Mouse (Mus musculus) intestine, postnatal 0 days (tissue): ENCODE data around the gene 4933430I17Rik. TPM values are rescaled to one million over a fixed set of nuclear protein-coding genes. Genes with fewer than 3 reads are reported as not detected.

Source experiments
- ATAC-seq: fragments of 200-750 bp; cut with Nextera tagmentation; 2 replicates; pipeline ENCODE4 v1.8.0; 2017; ENCODE audit warnings: mild to moderate bottlenecking, moderate TSS enrichment, moderate library complexity
- H3K27ac ChIP-seq: fragments of 300-500 bp; sonication (generic); 2 replicates; pipeline ENCODE4 v1.5.1; 2014; ENCODE audit warnings: mild to moderate bottlenecking, low read depth, low read length, moderate library complexity
- H3K27me3 ChIP-seq: fragments of 300-500 bp; sonication (generic); replicated peaks from 2 replicates; pipeline ENCODE4 v1.6.1; 2014; ENCODE audit warnings: low read length, mixed read lengths; ENCODE audit not compliant: control insufficient read depth, insufficient read depth
- H3K36me3 ChIP-seq: fragments of 300-500 bp; sonication (generic); 2 replicates; pipeline ENCODE4 v1.6.1; 2014; ENCODE audit warnings: mild to moderate bottlenecking, moderate library complexity; ENCODE audit not compliant: control insufficient read depth, insufficient read depth
- H3K4me1 ChIP-seq: fragments of 300-500 bp; sonication (generic); replicated peaks from 2 replicates; pipeline ENCODE4 v1.6.1; 2014; ENCODE audit warnings: antibody characterized with exemption, low read length, mixed read lengths; ENCODE audit not compliant: control insufficient read depth, insufficient read depth
- H3K4me2 ChIP-seq: fragments of 300-500 bp; sonication (generic); replicated peaks from 2 replicates; pipeline ENCODE4 v1.6.1; 2014; ENCODE audit warnings: low read depth, mild to moderate bottlenecking, moderate library complexity
- H3K4me3 ChIP-seq: fragments of 300-500 bp; sonication (generic); 2 replicates; pipeline ENCODE4 v1.5.1; 2014; ENCODE audit warnings: low read depth, low read length
- H3K9ac ChIP-seq: fragments of 300-500 bp; sonication (generic); 2 replicates; pipeline ENCODE4 v1.6.1; 2014; ENCODE audit warnings: mild to moderate bottlenecking, low read depth, low read length
- H3K9me3 ChIP-seq: fragments of 300-500 bp; sonication (generic); 2 replicates; pipeline ENCODE4 v1.6.1; 2016; ENCODE audit warnings: mixed run types; ENCODE audit not compliant: control insufficient read depth
- CTCF ChIP-seq: sonication (generic); IDR thresholded peaks from 2 replicates; pipeline ENCODE4 v1.5.1; 2016; ENCODE audit warnings: low read depth, mild to moderate bottlenecking, control low read depth, antibody characterized with exemption, moderate library complexity
- WGBS: fragments of 180-500 bp; shearing (Covaris S2); extraction: QIAGEN DNeasy Blood & Tissue Kit; methylation state at CpG from one replicate; pipeline ENCODE4 v1.1.7; 2014; 5-methylcytosine and 5-hydroxymethylcytosine counted together
- polyA plus RNA-seq: library from polyadenylated mRNA; unstranded; fragments of >200 nt; fragmentation: Nextera tagmentation; extraction: Ambion mirVana; gene quantifications from 2 replicates; pipeline ENCODE4 v1.2.1, GENCODE M21; 2015

The 4933430I17Rik gene
- polyA plus RNA-seq, 1 experiment from 2014 or later, result 0.27 TPM

DNA sequence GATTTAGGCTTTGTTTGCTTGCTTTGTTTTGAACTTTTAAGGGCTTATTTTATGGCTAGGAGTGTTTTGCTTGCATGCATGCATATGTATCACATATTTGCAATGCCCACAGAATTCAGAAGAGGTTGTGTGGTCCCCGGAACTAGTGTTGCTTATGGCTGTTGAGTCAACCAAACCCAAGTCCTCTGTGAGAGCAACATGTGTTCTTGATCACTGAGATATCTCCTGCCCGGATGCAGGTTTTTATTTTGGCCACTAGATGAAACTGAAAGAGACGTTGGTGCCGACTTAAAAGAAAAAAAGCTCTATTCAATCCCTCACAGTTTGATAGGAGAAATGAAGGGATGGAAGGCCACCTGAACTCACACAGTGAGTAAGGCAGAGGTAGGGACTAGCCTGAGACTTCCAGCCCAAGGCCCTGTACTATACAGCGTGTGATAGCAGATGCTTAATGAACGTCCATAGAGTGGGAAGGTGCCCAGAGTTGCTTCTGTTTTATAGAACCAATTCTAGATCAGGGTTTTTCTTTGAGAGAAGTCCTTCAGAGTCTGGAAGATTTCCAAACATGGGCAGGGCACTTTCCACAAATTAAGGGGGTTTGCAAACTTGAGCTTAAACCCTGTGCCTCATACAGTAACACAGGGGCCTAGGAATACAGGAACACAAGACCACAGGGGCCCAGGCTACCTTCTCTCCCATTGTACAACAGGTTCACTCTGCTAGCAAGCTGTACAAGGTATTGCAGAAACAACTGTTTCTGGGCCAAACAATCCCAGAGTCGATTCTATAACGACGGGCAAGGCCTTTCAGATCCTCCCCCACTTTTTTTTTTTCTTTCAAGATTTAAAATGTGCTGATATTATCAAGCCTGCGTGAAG is 7.4 kb upstream of the 4933430I17Rik start:
- Histone ChIP-seq H3K4me2 (peak overlapping the region; percentile 89), H3K9ac (peak overlapping the region; percentile 81; the same call in 1 of the 2 replicates), H3K4me1 (peaks cover 11% of the 10 kb centered on the region), H3K4me3 (peak overlapping the region; percentile 74), H3K36me3 (peaks cover 15% of the 10 kb centered on the region), H3K9me3 (no peaks in the 10 kb centered on the region), H3K27ac (peak overlapping the region; percentile 82), H3K27me3 (no peaks in the 10 kb centered on the region)
- no peak for TF ChIP-seq CTCF
- ATAC-seq, result no peak
- WGBS, result 43% methylated on average over 10 of the region's 10 CpGs

DNA sequence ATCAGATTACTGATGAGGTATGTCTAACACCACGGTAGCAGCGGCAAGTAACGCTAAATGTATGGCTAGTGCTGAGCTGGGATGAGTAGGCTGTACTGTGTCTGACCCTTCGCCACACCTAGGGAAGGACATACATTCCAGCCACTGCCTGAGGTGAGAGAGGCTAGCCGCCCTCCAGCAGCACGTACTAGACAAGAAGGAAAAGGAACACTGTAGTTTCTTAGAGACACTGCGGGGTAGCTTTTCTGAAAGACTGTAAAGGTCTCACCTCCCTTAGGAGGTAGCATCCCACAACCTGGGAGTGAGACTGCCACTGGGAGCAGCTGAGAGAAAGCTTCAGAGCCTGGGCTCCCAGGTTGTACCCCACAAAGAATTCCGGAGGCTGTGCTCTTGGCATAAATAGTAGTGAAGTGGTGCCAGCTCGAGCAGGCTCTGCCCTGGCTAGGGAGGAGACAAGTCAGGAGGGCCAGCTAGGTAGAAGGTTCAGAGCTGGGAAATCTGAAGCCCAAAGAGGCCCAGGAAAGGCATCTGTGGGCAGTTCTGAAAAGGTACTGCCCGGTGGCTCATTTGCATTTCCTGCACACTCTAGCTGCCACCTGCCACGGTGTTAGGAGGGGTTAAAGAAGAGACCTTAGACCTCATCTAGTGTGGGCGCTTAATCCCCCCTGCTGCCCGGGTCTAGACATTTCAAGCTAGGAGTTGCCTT is 6.6 kb upstream of the 4933430I17Rik start:
- peak; percentile 27; the same call in 1 of the 2 replicates for TF ChIP-seq CTCF

DNA sequence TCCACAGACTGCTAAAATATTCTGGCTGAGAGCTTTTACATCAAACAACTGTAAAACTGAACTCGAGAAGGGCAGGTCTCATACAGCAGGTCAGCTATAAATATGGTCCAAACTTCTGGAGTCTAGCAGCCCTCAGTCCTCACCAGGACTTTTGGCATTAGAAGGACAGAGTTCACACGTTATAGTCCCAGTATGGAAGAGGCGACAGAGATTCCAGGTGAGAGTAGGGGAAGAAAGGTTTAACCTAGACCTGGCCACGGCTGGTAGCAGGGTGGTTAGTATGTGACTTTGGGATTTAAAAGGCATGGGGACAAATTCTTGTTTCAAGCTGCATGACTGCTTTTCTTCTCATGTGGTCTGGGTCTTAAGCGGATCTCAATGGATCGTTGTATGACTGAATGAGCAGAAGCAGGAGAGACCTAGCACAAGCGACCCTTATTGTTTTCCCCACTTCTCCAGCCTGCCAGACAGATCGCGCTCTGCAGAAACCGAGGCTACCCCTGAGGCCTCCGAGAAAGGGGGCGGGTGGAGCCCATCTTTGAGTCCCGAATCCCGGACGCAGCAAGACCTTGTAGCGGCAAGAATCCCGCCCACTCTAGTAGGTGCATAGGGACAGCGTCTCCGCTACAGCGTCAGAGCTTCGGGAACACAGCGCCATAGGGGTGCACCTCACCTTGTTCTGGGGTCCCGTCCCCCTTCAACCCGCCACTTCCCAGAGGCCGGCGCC is 5.9 kb upstream of the 4933430I17Rik start:
- Histone ChIP-seq H3K27me3 (no peaks in the 10 kb centered on the region), H3K4me2 (peak overlapping the region; percentile 89), H3K9me3 (no peaks in the 10 kb centered on the region), H3K4me1 (peaks cover 11% of the 10 kb centered on the region), H3K4me3 (peak overlapping the region; percentile 74), H3K36me3 (no peaks in the 10 kb centered on the region; the same call in 1 of the 2 replicates), H3K27ac (peak overlapping the region; percentile 82), H3K9ac (peak overlapping the region; percentile 81)
- 2% methylated on average over 26 of the region's 26 CpGs for WGBS
- peak; percentile 39 for ATAC-seq
- no peak for TF ChIP-seq CTCF

More for the DNA sequence above, 6.6 kb upstream of the 4933430I17Rik start:
- Histone ChIP-seq H3K4me3 (peak overlapping the region; percentile 74), H3K9me3 (no peaks in the 10 kb centered on the region), H3K27me3 (no peaks in the 10 kb centered on the region), H3K9ac (peak overlapping the region; percentile 81), H3K27ac (peak overlapping the region; percentile 82), H3K4me2 (peak overlapping the region; percentile 89), H3K36me3 (peaks cover 7% of the 10 kb centered on the region; the same call in 1 of the 2 replicates), H3K4me1 (peaks cover 11% of the 10 kb centered on the region)
- WGBS, result 22% methylated on average over 13 of the region's 13 CpGs
- ATAC-seq, result peak; percentile 26

DNA sequence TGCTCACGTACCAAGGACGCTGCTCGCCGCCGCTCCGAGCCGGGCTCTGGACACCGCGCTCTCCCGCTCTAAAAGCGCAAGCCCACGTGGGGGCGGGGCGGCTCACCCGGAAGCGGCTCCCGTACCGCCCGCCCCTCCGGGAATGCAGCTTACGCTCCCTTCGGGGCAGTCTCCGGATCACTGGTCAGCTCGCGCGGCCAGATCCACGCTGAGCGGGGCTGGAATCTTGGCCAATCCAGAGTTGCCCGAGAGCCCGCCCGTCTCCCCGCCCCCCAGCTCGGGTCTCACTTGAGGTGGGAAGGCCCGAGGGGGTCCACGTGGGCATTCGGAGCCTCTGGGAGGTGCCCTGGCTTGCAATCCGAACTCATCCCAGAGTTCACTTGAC is 5.3 kb upstream of the 4933430I17Rik start, which contains the start of gene Alad:
Gene Alad, minus strand, starts transcription at position 70 of the 385 bp plus-strand sequence.
- H3K4me3 ChIP-seq, result peak within 1 kb of the TSS; percentile 74
- peak; percentile 77 for ATAC-seq
- H3K4me2 ChIP-seq, result peak within 1 kb of the TSS; percentile 89
- peak within 1 kb of the TSS; percentile 82 for H3K27ac ChIP-seq
- WGBS, result 1% methylated on average over 37 of the region's 37 CpGs
- H3K9ac ChIP-seq, result peak within 1 kb of the TSS; percentile 81
- no peaks in the 10 kb centered on the region for H3K9me3 ChIP-seq
- no peaks in the 10 kb centered on the region for H3K27me3 ChIP-seq
- H3K36me3 ChIP-seq, result no peaks in the 10 kb centered on the region; the same call in 1 of the 2 replicates
- H3K4me1 ChIP-seq, result peaks cover 11% of the 10 kb centered on the region
- TF ChIP-seq CTCF, result 0 out of 2 replicates have a peak, but pooled peaks have one; percentile 3

DNA sequence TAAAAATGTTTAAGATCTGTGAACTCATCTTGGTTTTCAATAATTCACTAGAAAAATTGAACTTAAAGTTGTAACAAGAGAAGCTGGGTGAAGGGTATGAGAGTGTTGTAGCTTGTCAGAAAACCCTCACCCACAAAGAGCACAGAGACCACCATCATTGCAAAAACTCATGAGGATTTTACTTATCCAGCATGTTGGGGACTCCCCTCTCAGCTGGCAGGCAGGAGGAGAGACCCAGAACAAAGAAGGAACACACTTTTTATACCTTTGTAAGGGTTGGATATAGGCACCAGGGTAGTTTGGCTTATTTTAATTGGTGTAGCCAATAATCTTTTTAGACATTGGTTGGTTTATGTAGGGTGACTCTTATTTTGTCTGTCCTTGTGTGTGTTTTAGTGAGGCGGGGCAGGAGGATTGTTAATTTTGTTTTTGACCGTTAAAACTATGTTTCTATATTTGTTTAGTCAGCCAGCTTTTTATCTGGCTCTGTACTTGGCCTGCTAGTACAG is 4.2 kb upstream of the 4933430I17Rik start:
- TF ChIP-seq CTCF, result no peak
- Histone ChIP-seq H3K9me3 (no peaks in the 10 kb centered on the region), H3K36me3 (no peaks in the 10 kb centered on the region; the same call in 1 of the 2 replicates), H3K4me1 (peaks cover 2% of the 10 kb centered on the region), H3K27me3 (no peaks in the 10 kb centered on the region), H3K4me3 (no peak overlapping the region), H3K4me2 (no peak overlapping the region), H3K27ac (no peak overlapping the region), H3K9ac (no peak overlapping the region)
- ATAC-seq, result no peak
- WGBS, result 67% methylated on average over 2 of the region's 2 CpGs
